Mouse (Mus musculus): Measurements from ENCODE around the gene Slc45a3. TPM values are rescaled to one million over a fixed set of nuclear protein-coding genes. Genes with fewer than 3 reads are reported as not detected.

Gene Slc45a3
- polyA plus RNA-seq, 1 experiment from 2014 or later, result 0.96 TPM

DNA sequence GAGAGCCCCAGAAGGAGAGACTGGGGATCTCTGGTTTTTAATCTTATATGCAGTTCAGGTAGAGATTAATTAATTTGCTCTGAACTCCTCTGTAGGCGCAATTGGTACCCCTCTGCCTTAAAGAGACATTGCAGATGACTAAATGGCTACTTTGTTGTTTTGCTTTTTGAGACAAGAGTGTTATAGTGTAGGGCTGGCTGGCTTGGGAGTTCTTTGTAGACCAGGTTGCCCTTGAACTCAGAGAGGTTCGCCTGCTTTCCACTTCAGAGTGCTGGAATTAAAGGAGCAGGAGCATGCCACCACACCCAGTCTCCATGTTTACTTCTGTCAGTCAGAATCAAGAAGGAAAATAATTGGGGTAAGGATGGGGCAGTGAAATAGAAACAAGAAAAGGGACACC is 40.3 kb downstream of the Slc45a3 start:
- H3K9ac ChIP-seq (ENCODE audit: low read depth, low read length), result no peak overlapping the region
- H3K27ac ChIP-seq (ENCODE audit: low read depth, low read length), result no peak overlapping the region
- no peaks in the 10 kb centered on the region for H3K27me3 ChIP-seq (replicated peaks; ENCODE audit: control insufficient read depth, insufficient read depth, low read length)
- peaks cover 5% of the 10 kb centered on the region for H3K4me1 ChIP-seq (ENCODE audit: control insufficient read depth, insufficient read depth, low read depth, low read length)
- H3K4me3 ChIP-seq (ENCODE audit: low read length), result no peak overlapping the region
- no peak for ATAC-seq
- WGBS, result 62% methylated on average over 2 of the region's 2 CpGs
- no peaks in the 10 kb centered on the region for H3K9me3 ChIP-seq (ENCODE audit: control insufficient read depth, low read length)
- H3K4me2 ChIP-seq (ENCODE audit: low read length), result no peak overlapping the region
- no peaks in the 10 kb centered on the region for H3K36me3 ChIP-seq (ENCODE audit: control insufficient read depth, insufficient read depth, low read length)

DNA sequence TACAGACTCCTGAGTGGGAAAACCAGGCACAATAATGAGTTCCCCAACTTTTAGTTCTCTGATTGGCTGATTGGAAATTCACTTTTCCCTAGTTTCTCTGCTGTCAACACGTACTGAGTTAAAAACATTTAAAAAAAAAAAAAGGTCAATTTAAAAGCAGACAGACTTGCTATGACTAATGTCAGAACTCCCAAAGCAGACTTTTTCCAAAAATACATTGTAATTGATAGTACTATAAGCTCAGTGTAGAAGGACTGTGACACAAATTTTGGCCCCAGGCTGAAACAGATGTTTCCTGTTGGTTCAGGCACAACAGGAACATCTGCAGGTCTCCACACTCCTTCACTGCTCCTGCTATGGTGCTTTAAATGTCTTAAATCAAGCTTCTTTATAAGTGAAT is 41.0 kb downstream of the Slc45a3 start:
- ATAC-seq, result no peak
- Histone ChIP-seq H3K27me3 (replicated peaks; ENCODE audit: control insufficient read depth, insufficient read depth, low read length) (no peaks in the 10 kb centered on the region), H3K36me3 (ENCODE audit: control insufficient read depth, insufficient read depth, low read length) (no peaks in the 10 kb centered on the region), H3K4me1 (ENCODE audit: control insufficient read depth, insufficient read depth, low read depth, low read length) (peaks cover 9% of the 10 kb centered on the region), H3K9me3 (ENCODE audit: control insufficient read depth, low read length) (no peaks in the 10 kb centered on the region), H3K9ac (ENCODE audit: low read depth, low read length) (no peak overlapping the region), H3K27ac (ENCODE audit: low read depth, low read length) (no peak overlapping the region), H3K4me2 (ENCODE audit: low read length) (no peak overlapping the region), H3K4me3 (ENCODE audit: low read length) (no peak overlapping the region)
- WGBS, result 81% methylated on average over 1 of the region's 1 CpGs

DNA sequence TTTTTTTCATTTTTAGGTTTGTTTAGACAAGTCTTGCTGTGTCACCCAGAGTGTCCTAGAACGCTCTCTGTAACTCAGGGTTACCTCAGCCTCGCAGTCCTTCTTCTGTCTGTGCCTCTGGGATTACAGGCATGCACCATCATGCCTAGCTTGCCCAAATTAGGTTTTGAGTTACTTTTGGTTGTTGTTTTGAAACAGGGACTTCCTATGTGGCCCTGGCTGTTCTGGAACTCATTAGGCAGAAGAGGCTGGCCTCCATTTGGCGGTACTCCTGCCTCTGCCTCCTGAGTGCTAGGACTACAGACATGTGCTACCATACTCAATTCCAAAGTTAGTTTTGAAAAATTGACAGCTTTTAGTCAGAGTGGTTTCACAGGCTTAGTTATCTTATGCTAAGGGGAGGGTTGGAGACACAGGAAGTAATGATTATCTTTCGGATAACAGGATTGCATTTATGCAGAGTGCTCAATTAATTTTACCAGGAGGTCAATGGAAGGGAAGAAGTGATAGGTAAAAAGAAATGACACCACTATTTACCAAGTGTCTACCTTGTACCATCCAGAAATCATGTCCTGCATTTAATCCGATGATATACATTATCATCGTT is 41.9 kb downstream of the Slc45a3 start:
- Histone ChIP-seq H3K9ac (ENCODE audit: low read depth, low read length) (no peak overlapping the region), H3K4me3 (ENCODE audit: low read length) (no peak overlapping the region), H3K4me1 (ENCODE audit: control insufficient read depth, insufficient read depth, low read depth, low read length) (peaks cover 17% of the 10 kb centered on the region), H3K9me3 (ENCODE audit: control insufficient read depth, low read length) (no peaks in the 10 kb centered on the region), H3K4me2 (ENCODE audit: low read length) (no peak overlapping the region), H3K36me3 (ENCODE audit: control insufficient read depth, insufficient read depth, low read length) (no peaks in the 10 kb centered on the region), H3K27me3 (replicated peaks; ENCODE audit: control insufficient read depth, insufficient read depth, low read length) (no peaks in the 10 kb centered on the region), H3K27ac (ENCODE audit: low read depth, low read length) (no peak overlapping the region)
- ATAC-seq, result no peak
- WGBS, result 92% methylated on average over 6 of the region's 6 CpGs

DNA sequence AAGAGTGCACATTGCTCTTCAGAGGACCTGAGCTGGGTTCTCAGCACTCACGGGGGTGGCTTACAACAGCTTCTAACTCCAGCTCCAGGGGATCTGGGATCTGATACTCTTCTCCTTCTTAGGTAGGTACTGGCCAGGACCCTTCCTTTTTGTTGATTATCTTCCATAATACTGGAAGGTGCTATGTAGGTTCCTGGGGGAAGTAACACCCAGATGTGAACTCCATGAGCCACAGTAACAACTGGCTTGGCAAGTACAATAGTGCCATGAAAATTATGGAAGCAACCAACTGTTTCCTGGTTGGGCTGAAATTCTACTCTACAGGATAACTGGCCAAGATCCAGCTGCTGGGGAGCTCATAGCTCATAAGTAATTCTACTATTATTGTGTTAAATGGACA is 42.7 kb downstream of the Slc45a3 start:
- Histone ChIP-seq H3K27ac (ENCODE audit: low read depth, low read length) (no peak overlapping the region), H3K4me3 (ENCODE audit: low read length) (no peak overlapping the region), H3K4me2 (ENCODE audit: low read length) (no peak overlapping the region), H3K36me3 (ENCODE audit: control insufficient read depth, insufficient read depth, low read length) (no peaks in the 10 kb centered on the region), H3K9ac (ENCODE audit: low read depth, low read length) (no peak overlapping the region), H3K4me1 (ENCODE audit: control insufficient read depth, insufficient read depth, low read depth, low read length) (peaks cover 17% of the 10 kb centered on the region), H3K9me3 (ENCODE audit: control insufficient read depth, low read length) (no peaks in the 10 kb centered on the region), H3K27me3 (replicated peaks; ENCODE audit: control insufficient read depth, insufficient read depth, low read length) (no peaks in the 10 kb centered on the region)
- WGBS, result 92% methylated on average over 1 of the region's 1 CpGs
- ATAC-seq, result no peak

GRCm38 (mm10) chr1:132006046-132006445 is 43.3 kb downstream of the Slc45a3 start:
- Histone ChIP-seq H3K4me1 (ENCODE audit: control insufficient read depth, insufficient read depth, low read depth, low read length) (peaks cover 17% of the 10 kb centered on the region), H3K4me3 (ENCODE audit: low read length) (no peak overlapping the region), H3K27me3 (replicated peaks; ENCODE audit: control insufficient read depth, insufficient read depth, low read length) (no peaks in the 10 kb centered on the region), H3K9ac (ENCODE audit: low read depth, low read length) (no peak overlapping the region), H3K4me2 (ENCODE audit: low read length) (no peak overlapping the region), H3K36me3 (ENCODE audit: control insufficient read depth, insufficient read depth, low read length) (no peaks in the 10 kb centered on the region), H3K27ac (ENCODE audit: low read depth, low read length) (no peak overlapping the region), H3K9me3 (ENCODE audit: control insufficient read depth, low read length) (no peaks in the 10 kb centered on the region)
- no peak for ATAC-seq
- 84% methylated on average over 3 of the region's 3 CpGs for WGBS

DNA sequence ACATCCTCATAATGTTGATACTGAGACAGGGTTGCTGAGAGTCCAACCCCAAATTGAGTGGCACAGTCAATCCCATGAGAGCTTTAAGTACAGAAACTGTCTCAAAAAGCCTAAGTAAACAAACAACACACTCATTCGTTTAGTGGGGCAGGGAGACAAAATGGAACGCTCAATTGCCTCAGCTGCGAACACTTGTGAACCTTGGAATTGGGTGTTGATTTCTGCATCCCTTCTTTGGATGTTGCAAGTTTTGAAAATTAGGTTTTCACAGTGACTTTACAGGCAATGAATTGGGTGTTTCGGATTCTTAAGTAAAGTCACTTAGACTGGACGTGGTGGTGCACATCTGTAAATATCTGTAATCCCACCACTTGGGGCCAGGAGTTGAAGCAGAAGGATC is 44.0 kb downstream of the Slc45a3 start:
- Histone ChIP-seq H3K4me2 (ENCODE audit: low read length) (peak overlapping the region; percentile 74), H3K4me1 (ENCODE audit: control insufficient read depth, insufficient read depth, low read depth, low read length) (peaks cover 17% of the 10 kb centered on the region), H3K4me3 (ENCODE audit: low read length) (peak overlapping the region; percentile 88), H3K27ac (ENCODE audit: low read depth, low read length) (peak overlapping the region; percentile 99; the same call in 1 of the 2 replicates), H3K27me3 (replicated peaks; ENCODE audit: control insufficient read depth, insufficient read depth, low read length) (no peaks in the 10 kb centered on the region), H3K9ac (ENCODE audit: low read depth, low read length) (peak overlapping the region; percentile 27; the same call in 1 of the 2 replicates), H3K9me3 (ENCODE audit: control insufficient read depth, low read length) (no peaks in the 10 kb centered on the region), H3K36me3 (ENCODE audit: control insufficient read depth, insufficient read depth, low read length) (no peaks in the 10 kb centered on the region)
- ATAC-seq, result no peak
- 37% methylated on average over 5 of the region's 5 CpGs for WGBS

DNA sequence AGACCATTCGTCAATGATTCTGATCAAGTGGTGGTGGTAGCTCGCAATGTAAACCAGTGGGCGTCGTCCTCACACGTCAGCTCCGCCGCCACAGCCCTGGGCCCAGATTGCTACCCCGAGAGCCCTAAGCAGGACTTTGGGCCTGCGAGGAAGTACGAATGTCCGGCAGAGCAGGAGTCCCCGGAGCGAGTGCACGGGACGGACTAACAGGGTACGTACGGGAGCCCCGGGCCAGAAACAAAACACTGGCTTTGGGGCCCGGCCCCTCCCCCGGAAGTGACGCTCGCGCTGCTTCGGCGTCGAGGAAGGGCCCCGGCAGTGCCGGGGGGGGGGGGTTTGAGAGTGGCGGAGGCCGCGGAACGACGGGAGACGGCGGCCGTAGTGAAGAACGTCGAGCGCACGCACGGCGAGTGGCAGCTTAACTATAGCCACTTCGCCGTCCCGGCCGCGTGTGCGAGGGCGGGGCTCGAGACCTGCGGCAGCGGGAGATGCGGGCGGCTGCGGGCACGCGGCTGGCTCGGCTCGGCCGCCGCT is 44.6 kb downstream of the Slc45a3 start, which contains the start of gene Elk4:
Elk4 (plus strand) TSS at position 326 of the 534 bp plus-strand sequence.
- peaks cover 17% of the 10 kb centered on the region for H3K4me1 ChIP-seq (ENCODE audit: control insufficient read depth, insufficient read depth, low read depth, low read length)
- ATAC-seq, result peak; percentile 94
- peak within 1 kb of the TSS; percentile 99 for H3K27ac ChIP-seq (ENCODE audit: low read depth, low read length)
- peak within 1 kb of the TSS; percentile 74 for H3K4me2 ChIP-seq (ENCODE audit: low read length)
- peak within 1 kb of the TSS; percentile 97 for H3K9ac ChIP-seq (ENCODE audit: low read depth, low read length)
- H3K27me3 ChIP-seq (replicated peaks; ENCODE audit: control insufficient read depth, insufficient read depth, low read length), result no peaks in the 10 kb centered on the region
- H3K4me3 ChIP-seq (ENCODE audit: low read length), result peak within 1 kb of the TSS; percentile 88
- H3K9me3 ChIP-seq (ENCODE audit: control insufficient read depth, low read length), result no peaks in the 10 kb centered on the region
- WGBS, result under 1% methylated on average over 51 of the region's 61 CpGs
- no peaks in the 10 kb centered on the region for H3K36me3 ChIP-seq (ENCODE audit: control insufficient read depth, insufficient read depth, low read length)

DNA sequence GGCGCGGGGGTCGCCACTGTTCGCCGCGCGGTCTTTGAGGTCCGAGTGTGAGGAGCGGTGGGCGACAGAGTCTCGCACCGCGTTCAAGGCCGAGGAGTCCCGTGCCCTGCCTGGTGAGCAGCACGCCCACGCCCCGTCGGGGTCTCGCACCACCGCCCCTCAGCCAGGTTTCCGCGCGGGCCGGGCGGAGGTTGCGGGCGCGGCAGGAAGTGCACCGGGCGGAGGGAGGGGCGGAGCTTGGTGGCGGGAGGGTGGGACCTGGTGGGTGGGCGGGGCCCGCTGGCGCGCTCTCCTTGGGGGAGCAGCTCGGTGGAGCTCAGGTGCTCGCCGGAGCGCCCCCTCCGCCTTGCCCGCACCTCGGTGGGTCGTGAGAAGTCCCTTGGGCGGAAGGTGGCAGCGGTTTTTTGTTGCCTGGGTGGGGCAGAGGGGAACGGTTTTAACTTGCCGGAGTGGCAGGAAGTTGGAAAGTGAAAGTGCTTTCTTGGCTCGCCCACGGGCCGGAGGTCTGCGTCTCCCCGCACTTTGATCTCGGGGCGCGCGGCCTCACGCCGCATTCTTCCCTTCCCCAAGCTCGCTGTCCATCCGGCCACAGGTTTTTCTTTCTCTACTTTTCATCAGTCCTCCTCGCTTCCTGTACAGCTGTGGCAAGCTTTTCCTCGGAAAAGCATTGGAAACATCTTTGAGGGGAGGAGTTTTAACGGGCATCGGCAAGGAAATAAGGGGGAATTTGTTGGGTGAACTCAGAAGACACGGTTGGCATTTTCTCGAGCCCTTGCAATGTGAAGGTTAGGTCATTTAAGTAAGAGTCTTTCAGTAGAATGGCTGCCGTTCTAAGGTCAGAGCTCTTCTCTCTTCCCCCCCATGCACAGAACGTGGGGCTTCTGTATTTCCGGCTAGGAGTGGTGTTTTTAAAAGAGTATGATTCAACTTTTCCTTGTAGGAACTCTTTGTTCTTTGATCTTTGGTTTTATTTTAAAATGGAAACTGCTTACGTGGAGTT is 45.4 kb downstream of the Slc45a3 start:
- Histone ChIP-seq H3K9me3 (ENCODE audit: control insufficient read depth, low read length) (no peaks in the 10 kb centered on the region), H3K4me1 (ENCODE audit: control insufficient read depth, insufficient read depth, low read depth, low read length) (peaks cover 17% of the 10 kb centered on the region), H3K4me2 (ENCODE audit: low read length) (peak overlapping the region; percentile 74), H3K27me3 (replicated peaks; ENCODE audit: control insufficient read depth, insufficient read depth, low read length) (no peaks in the 10 kb centered on the region), H3K4me3 (ENCODE audit: low read length) (peak overlapping the region; percentile 88), H3K9ac (ENCODE audit: low read depth, low read length) (peak overlapping the region; percentile 97), H3K27ac (ENCODE audit: low read depth, low read length) (peak overlapping the region; percentile 99), H3K36me3 (ENCODE audit: control insufficient read depth, insufficient read depth, low read length) (no peaks in the 10 kb centered on the region)
- ATAC-seq, result peak; percentile 84
- WGBS, result under 1% methylated on average over 59 of the region's 72 CpGs
